Mouse (Mus musculus): Measurements from ENCODE around the gene Dll1. TPM values are rescaled to one million over a fixed set of nuclear protein-coding genes. Genes with fewer than 3 reads are reported as not detected.

The Dll1 gene
- polyA plus RNA-seq (2014; fragmentation: Nextera tagmentation; extraction: Ambion mirVana): 23.5 and 24.4 TPM in 2 replicates

GRCm38 (mm10) chr17:15376494-15377181, at the start of gene Dll1:
Gene Dll1, minus strand, starts transcription at chr17:15376872.
- Histone ChIP-seq H3K27me3 (ENCODE audit: control insufficient read depth, insufficient read depth, low read length) (no peaks in the 10 kb centered on the region), H3K36me3 (ENCODE audit: control insufficient read depth, insufficient read depth, low read length) (peaks cover 19% of the 10 kb centered on the region), H3K27ac (replicated peaks; ENCODE audit: low read depth, low read length) (peak within 1 kb of the TSS; percentile 99), H3K9me3 (ENCODE audit: control insufficient read depth, low read length) (no peaks in the 10 kb centered on the region), H3K4me3 (replicated peaks; ENCODE audit: low read depth, low read length) (peak within 1 kb of the TSS; percentile 84), H3K9ac (replicated peaks; ENCODE audit: low read length) (peak within 1 kb of the TSS; percentile 95), H3K4me1 (ENCODE audit: control insufficient read depth, insufficient read depth, low read length) (peaks cover 60% of the 10 kb centered on the region), H3K4me2 (ENCODE audit: low read length) (peak within 1 kb of the TSS; percentile 96)
- DNase-seq: peak; percentile 87
- peak; percentile 49 for ATAC-seq (ENCODE audit: low FRiP score, low TSS enrichment)
- WGBS: under 1% methylated on average over 36 of the region's 36 CpGs

- DNase-seq (no peak), ATAC-seq (ENCODE audit: low FRiP score, low TSS enrichment) (no peak)
- Histone ChIP-seq H3K4me2 (ENCODE audit: low read length) (no peak overlapping the region), H3K4me1 (ENCODE audit: control insufficient read depth, insufficient read depth, low read length) (no peaks in the 10 kb centered on the region), H3K9me3 (ENCODE audit: control insufficient read depth, low read length) (no peaks in the 10 kb centered on the region), H3K9ac (replicated peaks; ENCODE audit: low read length) (no peak overlapping the region), H3K27me3 (ENCODE audit: control insufficient read depth, insufficient read depth, low read length) (no peaks in the 10 kb centered on the region), H3K4me3 (replicated peaks; ENCODE audit: low read depth, low read length) (no peak overlapping the region), H3K36me3 (ENCODE audit: control insufficient read depth, insufficient read depth, low read length) (peaks cover 96% of the 10 kb centered on the region), H3K27ac (replicated peaks; ENCODE audit: low read depth, low read length) (no peak overlapping the region)
- 94% methylated on average over 3 of the region's 3 CpGs for WGBS
Measured at GRCm38 (mm10) chr17:15425931-15426330, 49.3 kb upstream of the Dll1 start.

- 87% methylated on average over 8 of the region's 8 CpGs for WGBS
- no peak overlapping the region for H3K27ac ChIP-seq (replicated peaks; ENCODE audit: low read depth, low read length)
- H3K9me3 ChIP-seq (ENCODE audit: control insufficient read depth, low read length): no peaks in the 10 kb centered on the region
- no peaks in the 10 kb centered on the region for H3K27me3 ChIP-seq (ENCODE audit: control insufficient read depth, insufficient read depth, low read length)
- no peak overlapping the region for H3K4me2 ChIP-seq (ENCODE audit: low read length)
- H3K36me3 ChIP-seq (ENCODE audit: control insufficient read depth, insufficient read depth, low read length): peaks cover 94% of the 10 kb centered on the region
- H3K4me1 ChIP-seq (ENCODE audit: control insufficient read depth, insufficient read depth, low read length): no peaks in the 10 kb centered on the region
- H3K4me3 ChIP-seq (replicated peaks; ENCODE audit: low read depth, low read length): no peak overlapping the region
- DNase-seq (no peak), ATAC-seq (ENCODE audit: low FRiP score, low TSS enrichment) (no peak)
- H3K9ac ChIP-seq (replicated peaks; ENCODE audit: low read length): no peak overlapping the region
Measured at GRCm38 (mm10) chr17:15423080-15423765, 46.6 kb upstream of the Dll1 start.

- Histone ChIP-seq H3K4me1 (ENCODE audit: control insufficient read depth, insufficient read depth, low read length) (no peaks in the 10 kb centered on the region), H3K9ac (replicated peaks; ENCODE audit: low read length) (no peak overlapping the region), H3K4me3 (replicated peaks; ENCODE audit: low read depth, low read length) (no peak overlapping the region), H3K27ac (replicated peaks; ENCODE audit: low read depth, low read length) (no peak overlapping the region), H3K4me2 (ENCODE audit: low read length) (no peak overlapping the region), H3K9me3 (ENCODE audit: control insufficient read depth, low read length) (no peaks in the 10 kb centered on the region), H3K27me3 (ENCODE audit: control insufficient read depth, insufficient read depth, low read length) (no peaks in the 10 kb centered on the region), H3K36me3 (ENCODE audit: control insufficient read depth, insufficient read depth, low read length) (peaks cover 94% of the 10 kb centered on the region)
- WGBS: 95% methylated on average over 9 of the region's 9 CpGs
- DNase-seq (no peak), ATAC-seq (ENCODE audit: low FRiP score, low TSS enrichment) (no peak)
Measured at GRCm38 (mm10) chr17:15422666-15423065, 46.0 kb upstream of the Dll1 start.

GRCm38 (mm10) chr17:15421446-15421845, 44.8 kb upstream of the Dll1 start:
- Histone ChIP-seq H3K9ac (replicated peaks; ENCODE audit: low read length) (no peak overlapping the region), H3K9me3 (ENCODE audit: control insufficient read depth, low read length) (no peaks in the 10 kb centered on the region), H3K4me1 (ENCODE audit: control insufficient read depth, insufficient read depth, low read length) (no peaks in the 10 kb centered on the region), H3K27me3 (ENCODE audit: control insufficient read depth, insufficient read depth, low read length) (no peaks in the 10 kb centered on the region), H3K36me3 (ENCODE audit: control insufficient read depth, insufficient read depth, low read length) (peaks cover 96% of the 10 kb centered on the region), H3K4me3 (replicated peaks; ENCODE audit: low read depth, low read length) (no peak overlapping the region), H3K27ac (replicated peaks; ENCODE audit: low read depth, low read length) (no peak overlapping the region), H3K4me2 (ENCODE audit: low read length) (no peak overlapping the region)
- 97% methylated on average over 6 of the region's 6 CpGs for WGBS
- ATAC-seq (ENCODE audit: low FRiP score, low TSS enrichment) (no peak), DNase-seq (no peak)

GRCm38 (mm10) chr17:15420021-15420603, 43.4 kb upstream of the Dll1 start:
- Histone ChIP-seq H3K4me2 (ENCODE audit: low read length) (no peak overlapping the region), H3K9ac (replicated peaks; ENCODE audit: low read length) (no peak overlapping the region), H3K4me1 (ENCODE audit: control insufficient read depth, insufficient read depth, low read length) (no peaks in the 10 kb centered on the region), H3K27me3 (ENCODE audit: control insufficient read depth, insufficient read depth, low read length) (no peaks in the 10 kb centered on the region), H3K27ac (replicated peaks; ENCODE audit: low read depth, low read length) (no peak overlapping the region), H3K4me3 (replicated peaks; ENCODE audit: low read depth, low read length) (no peak overlapping the region), H3K9me3 (ENCODE audit: control insufficient read depth, low read length) (no peaks in the 10 kb centered on the region), H3K36me3 (ENCODE audit: control insufficient read depth, insufficient read depth, low read length) (peaks cover 96% of the 10 kb centered on the region)
- ATAC-seq (ENCODE audit: low FRiP score, low TSS enrichment): no peak
- 81% methylated on average over 8 of the region's 8 CpGs for WGBS
- DNase-seq: no peak

GRCm38 (mm10) chr17:15419534-15419933, 42.9 kb upstream of the Dll1 start:
- peaks cover 96% of the 10 kb centered on the region for H3K36me3 ChIP-seq (ENCODE audit: control insufficient read depth, insufficient read depth, low read length)
- no peak overlapping the region for H3K4me2 ChIP-seq (ENCODE audit: low read length)
- H3K4me1 ChIP-seq (ENCODE audit: control insufficient read depth, insufficient read depth, low read length): no peaks in the 10 kb centered on the region
- H3K9me3 ChIP-seq (ENCODE audit: control insufficient read depth, low read length): no peaks in the 10 kb centered on the region
- DNase-seq (no peak), ATAC-seq (ENCODE audit: low FRiP score, low TSS enrichment) (no peak)
- H3K4me3 ChIP-seq (replicated peaks; ENCODE audit: low read depth, low read length): no peak overlapping the region
- H3K9ac ChIP-seq (replicated peaks; ENCODE audit: low read length): no peak overlapping the region
- 93% methylated on average over 8 of the region's 8 CpGs for WGBS
- no peak overlapping the region for H3K27ac ChIP-seq (replicated peaks; ENCODE audit: low read depth, low read length)
- no peaks in the 10 kb centered on the region for H3K27me3 ChIP-seq (ENCODE audit: control insufficient read depth, insufficient read depth, low read length)

- Histone ChIP-seq H3K4me1 (ENCODE audit: control insufficient read depth, insufficient read depth, low read length) (no peaks in the 10 kb centered on the region), H3K9ac (replicated peaks; ENCODE audit: low read length) (no peak overlapping the region), H3K9me3 (ENCODE audit: control insufficient read depth, low read length) (no peaks in the 10 kb centered on the region), H3K4me3 (replicated peaks; ENCODE audit: low read depth, low read length) (no peak overlapping the region), H3K27me3 (ENCODE audit: control insufficient read depth, insufficient read depth, low read length) (no peaks in the 10 kb centered on the region), H3K4me2 (ENCODE audit: low read length) (no peak overlapping the region), H3K36me3 (ENCODE audit: control insufficient read depth, insufficient read depth, low read length) (peaks cover 97% of the 10 kb centered on the region), H3K27ac (replicated peaks; ENCODE audit: low read depth, low read length) (no peak overlapping the region)
- ATAC-seq (ENCODE audit: low FRiP score, low TSS enrichment) (no peak), DNase-seq (no peak)
- WGBS: 94% methylated on average over 12 of the region's 12 CpGs
Measured at GRCm38 (mm10) chr17:15416596-15417215, 40.0 kb upstream of the Dll1 start.

Data from midbrain, embryonic 14.5 days (tissue).